Mouse (Mus musculus) hindbrain, embryonic 16.5 days (tissue): ENCODE results near the gene Nudt22. TPM values are rescaled to one million over a fixed set of nuclear protein-coding genes. Genes with fewer than 3 reads are reported as not detected.

ENCODE experiments used
- ATAC-seq: fragments of 200-750 bp; cut with Nextera tagmentation; 2 replicates; pipeline ENCODE4 v1.8.0; 2017; ENCODE audit warnings: moderate TSS enrichment, moderate library complexity
- H3K27ac ChIP-seq: fragments of 300-500 bp; sonication (generic); 2 replicates; pipeline ENCODE4 v1.5.1; 2014; ENCODE audit warnings: low read depth, mild to moderate bottlenecking, control low read depth, low read length, moderate library complexity
- H3K27me3 ChIP-seq: fragments of 300-500 bp; sonication (generic); replicated peaks from 2 replicates; pipeline ENCODE4 v1.6.1; 2014; ENCODE audit warnings: low read length; ENCODE audit not compliant: control insufficient read depth, insufficient read depth
- H3K36me3 ChIP-seq: fragments of 300-500 bp; sonication (generic); 2 replicates; pipeline ENCODE4 v1.6.1; 2014; ENCODE audit warnings: mild to moderate bottlenecking, low read length, moderate library complexity, mixed read lengths; ENCODE audit not compliant: control insufficient read depth, insufficient read depth
- H3K4me1 ChIP-seq: fragments of 300-500 bp; sonication (generic); 2 replicates; pipeline ENCODE4 v1.6.1; 2014; ENCODE audit warnings: low read depth, low read length; ENCODE audit not compliant: control insufficient read depth, insufficient read depth
- H3K4me2 ChIP-seq: fragments of 300-500 bp; sonication (generic); 2 replicates; pipeline ENCODE4 v1.6.1; 2014; ENCODE audit warnings: mild to moderate bottlenecking, low read length, control low read depth, moderate library complexity
- H3K4me3 ChIP-seq: fragments of 300-500 bp; sonication (generic); 2 replicates; pipeline ENCODE4 v1.5.1; 2014; ENCODE audit warnings: mild to moderate bottlenecking, low read length, control low read depth, moderate library complexity
- H3K9ac ChIP-seq: fragments of 300-500 bp; sonication (generic); 2 replicates; pipeline ENCODE4 v1.6.1; 2014; ENCODE audit warnings: low read depth, mild to moderate bottlenecking, control low read depth, low read length, moderate library complexity
- H3K9me3 ChIP-seq: fragments of 300-500 bp; sonication (generic); 2 replicates; pipeline ENCODE4 v1.6.1; 2014; ENCODE audit warnings: mild to moderate bottlenecking, low read length, moderate library complexity; ENCODE audit not compliant: control insufficient read depth
- WGBS: fragments of 180-500 bp; shearing (Covaris S2); extraction: QIAGEN DNeasy Blood & Tissue Kit; methylation state at CpG from one replicate; pipeline ENCODE4 v1.1.7; 2014; 5-methylcytosine and 5-hydroxymethylcytosine counted together
- polyA plus RNA-seq: library from polyadenylated mRNA; unstranded; fragments of >200 nt; fragmentation: Nextera tagmentation; extraction: Ambion mirVana; gene quantifications from 2 replicates; pipeline ENCODE4 v1.2.1, GENCODE M21; 2015

The Nudt22 gene
- polyA plus RNA-seq, 1 experiment from 2014 or later = 21.8 TPM

DNA sequence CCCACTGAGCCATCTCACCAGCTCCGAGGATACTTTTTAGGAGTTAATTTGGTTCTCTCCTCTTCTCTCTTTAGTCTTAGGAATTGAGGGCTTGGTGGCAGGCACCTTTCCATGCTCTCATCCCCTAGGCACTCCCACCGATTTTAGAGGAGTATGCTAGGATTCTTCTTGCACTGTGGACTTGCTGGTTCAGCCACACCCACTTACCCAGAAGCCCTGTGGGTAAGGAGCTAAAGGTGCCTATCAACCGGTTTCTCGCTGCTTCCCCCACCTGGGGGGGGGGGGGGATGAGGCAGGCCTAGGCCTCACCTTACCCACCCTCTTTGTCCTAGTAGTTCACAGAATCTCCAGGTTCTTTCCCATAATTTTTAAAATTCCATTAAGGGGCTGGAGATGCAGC lies 48.2 kb downstream of the Nudt22 start:
- 56% methylated on average over 4 of the region's 4 CpGs for WGBS

DNA sequence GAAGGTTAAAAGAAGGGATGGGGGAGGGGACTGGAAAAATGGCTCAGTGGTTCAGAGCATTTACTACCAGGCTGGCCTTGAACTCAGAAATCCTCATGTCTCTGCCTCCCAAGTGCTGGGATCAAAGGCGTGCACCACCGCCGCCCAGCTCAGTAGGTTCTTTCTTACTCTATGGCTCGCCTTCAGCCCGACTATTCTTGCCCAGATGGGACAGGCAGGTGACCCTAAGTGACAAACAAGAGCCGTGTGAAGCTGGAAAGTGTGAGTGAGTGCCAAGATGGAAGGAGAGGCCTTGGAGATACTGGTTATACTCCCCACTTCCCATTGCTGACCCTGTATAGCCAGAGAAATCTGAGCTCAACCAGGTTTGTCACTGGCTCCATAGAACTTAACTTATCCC lies 52.2 kb downstream of the Nudt22 start:
- no peaks in the 10 kb centered on the region; the same call in 1 of the 2 replicates for H3K36me3 ChIP-seq
- 94% methylated on average over 6 of the region's 6 CpGs for WGBS
- H3K4me2 ChIP-seq = no peak overlapping the region
- H3K9me3 ChIP-seq = no peaks in the 10 kb centered on the region
- no peaks in the 10 kb centered on the region for H3K27me3 ChIP-seq
- ATAC-seq = no peak
- H3K27ac ChIP-seq = no peak overlapping the region
- peaks cover 29% of the 10 kb centered on the region for H3K4me1 ChIP-seq
- no peak overlapping the region for H3K4me3 ChIP-seq
- H3K9ac ChIP-seq = no peak overlapping the region

More for the DNA sequence above, 48.2 kb downstream of the Nudt22 start:
- H3K9me3 ChIP-seq = no peaks in the 10 kb centered on the region
- H3K9ac ChIP-seq = no peak overlapping the region
- H3K4me2 ChIP-seq = no peak overlapping the region
- H3K27ac ChIP-seq = no peak overlapping the region
- no peak for ATAC-seq
- H3K36me3 ChIP-seq = no peaks in the 10 kb centered on the region; the same call in 1 of the 2 replicates
- H3K4me3 ChIP-seq = no peak overlapping the region
- no peaks in the 10 kb centered on the region for H3K27me3 ChIP-seq
- peaks cover 20% of the 10 kb centered on the region for H3K4me1 ChIP-seq

Other genes with a start within 250 kb of the Nudt22 start
- gene Rps6ka4, start 155.5 kb downstream of the Nudt22 start, polyA plus RNA-seq = 17.3 and 17.4 TPM in 2 replicates
- 0.80 and 0.85 TPM in 2 replicates for gene Ccdc88b, start 137.9 kb downstream of the Nudt22 start, polyA plus RNA-seq
- 93.9 and 101 TPM in 2 replicates for gene Trmt112, start 86.4 kb downstream of the Nudt22 start, polyA plus RNA-seq
- 408 and 532 TPM in 2 replicates for gene Prdx5, start 86.0 kb downstream of the Nudt22 start, polyA plus RNA-seq
- gene Esrra, start 74.3 kb downstream of the Nudt22 start, polyA plus RNA-seq = 17.7 and 17.8 TPM in 2 replicates
- gene Catsperz, start 70.7 kb downstream of the Nudt22 start, polyA plus RNA-seq = 2.9 and 3.3 TPM in 2 replicates
- gene Kcnk4, start 61.6 kb downstream of the Nudt22 start, polyA plus RNA-seq = 14.4 and 19.1 TPM in 2 replicates
- 96.0 and 109 TPM in 2 replicates for gene Bad, start 54.3 kb downstream of the Nudt22 start, polyA plus RNA-seq
- gene Gpr137, start 53.6 kb downstream of the Nudt22 start, polyA plus RNA-seq = 67.1 and 77.6 TPM in 2 replicates
- 89.4 and 96.8 TPM in 2 replicates for gene Ppp1r14b, start 21.1 kb downstream of the Nudt22 start, polyA plus RNA-seq
- 13.1 and 13.8 TPM in 2 replicates for gene Plcb3, start 19.6 kb downstream of the Nudt22 start, polyA plus RNA-seq
- 159 and 192 TPM in 2 replicates for gene Fkbp2, start 15.6 kb downstream of the Nudt22 start, polyA plus RNA-seq
- 49.6 and 71.2 TPM in 2 replicates for gene Vegfb, start 8.5 kb downstream of the Nudt22 start, polyA plus RNA-seq
- 22.7 and 24.8 TPM in 2 replicates for gene Dnajc4, start 3.5 kb downstream of the Nudt22 start, polyA plus RNA-seq
- gene Trpt1, start within 50 bp of the Nudt22 start, polyA plus RNA-seq = 22.7 and 25.3 TPM in 2 replicates
- gene Fermt3, start 23.4 kb upstream of the Nudt22 start, polyA plus RNA-seq = 4.0 and 5.7 TPM in 2 replicates
- gene Stip1, start 43.9 kb upstream of the Nudt22 start, polyA plus RNA-seq = 214 and 236 TPM in 2 replicates
- gene Macrod1, start 60.7 kb upstream of the Nudt22 start, polyA plus RNA-seq = 6.3 and 7.1 TPM in 2 replicates
- 8.8 and 11.3 TPM in 2 replicates for gene Flrt1, start 109.6 kb upstream of the Nudt22 start, polyA plus RNA-seq
- 246 and 249 TPM in 2 replicates for gene Otub1, start 210.2 kb upstream of the Nudt22 start, polyA plus RNA-seq
- gene Cox8a, start 221.5 kb upstream of the Nudt22 start, polyA plus RNA-seq = 1,071 and 1,270 TPM in 2 replicates
- 60.6 and 66.9 TPM in 2 replicates for gene Naa40, start 245.1 kb upstream of the Nudt22 start, polyA plus RNA-seq